Mouse (Mus musculus): ENCODE results near the gene Knstrn.

Knstrn gene

GRCm38 (mm10) chr2:118813981-118814836 lies at the start of gene Knstrn:
TSS of gene Knstrn (plus strand) at chr2:118814003.
- DNase-seq: peak; percentile 94

GRCm38 (mm10) chr2:118764094-118764831 lies 49.5 kb upstream of the Knstrn start:
- peak; percentile 67 for DNase-seq

- no peak for DNase-seq
Measured at GRCm38 (mm10) chr2:118764875-118765274, 48.9 kb upstream of the Knstrn start.

GRCm38 (mm10) chr2:118766041-118767033 lies 47.5 kb upstream of the Knstrn start:
- no peak for DNase-seq

GRCm38 (mm10) chr2:118772158-118772874 lies 41.5 kb upstream of the Knstrn start, which contains the start of gene Phgr1:
TSS of gene Phgr1 (plus strand) at chr2:118772769.
- DNase-seq: no peak

- DNase-seq: no peak
Measured at GRCm38 (mm10) chr2:118774536-118774935, 39.3 kb upstream of the Knstrn start.

GRCm38 (mm10) chr2:118775396-118775795 lies 38.4 kb upstream of the Knstrn start:
- DNase-seq: no peak

GRCm38 (mm10) chr2:118775846-118776245 lies 38.0 kb upstream of the Knstrn start:
- DNase-seq: no peak

- no peak for DNase-seq
Measured at GRCm38 (mm10) chr2:118776295-118776694, 37.5 kb upstream of the Knstrn start.

- no peak for DNase-seq
Measured at GRCm38 (mm10) chr2:118778418-118778817, 35.4 kb upstream of the Knstrn start.

GRCm38 (mm10) chr2:118779065-118779464 lies 34.7 kb upstream of the Knstrn start:
- DNase-seq: no peak

GRCm38 (mm10) chr2:118779504-118780480 lies 34.0 kb upstream of the Knstrn start, which contains the start of gene Disp2:
TSS of gene Disp2 (plus strand) at chr2:118779719.
- DNase-seq: peak; percentile 97

- no peak for DNase-seq
Measured at GRCm38 (mm10) chr2:118781115-118781514, 32.7 kb upstream of the Knstrn start.

GRCm38 (mm10) chr2:118782303-118782702 lies 31.5 kb upstream of the Knstrn start:
- no peak for DNase-seq

GRCm38 (mm10) chr2:118783093-118783492 lies 30.7 kb upstream of the Knstrn start:
- DNase-seq: no peak

GRCm38 (mm10) chr2:118783663-118784062 lies 30.1 kb upstream of the Knstrn start:
- no peak for DNase-seq

- DNase-seq: no peak
Measured at GRCm38 (mm10) chr2:118786525-118786924, 27.3 kb upstream of the Knstrn start.

GRCm38 (mm10) chr2:118789501-118789900 lies 24.3 kb upstream of the Knstrn start:
- DNase-seq: no peak

GRCm38 (mm10) chr2:118790221-118790550 lies 23.6 kb upstream of the Knstrn start:
- no peak for DNase-seq
